Comparison of ENCODE assay signal across 8 mouse cellular contexts in the genomic region with DNA sequence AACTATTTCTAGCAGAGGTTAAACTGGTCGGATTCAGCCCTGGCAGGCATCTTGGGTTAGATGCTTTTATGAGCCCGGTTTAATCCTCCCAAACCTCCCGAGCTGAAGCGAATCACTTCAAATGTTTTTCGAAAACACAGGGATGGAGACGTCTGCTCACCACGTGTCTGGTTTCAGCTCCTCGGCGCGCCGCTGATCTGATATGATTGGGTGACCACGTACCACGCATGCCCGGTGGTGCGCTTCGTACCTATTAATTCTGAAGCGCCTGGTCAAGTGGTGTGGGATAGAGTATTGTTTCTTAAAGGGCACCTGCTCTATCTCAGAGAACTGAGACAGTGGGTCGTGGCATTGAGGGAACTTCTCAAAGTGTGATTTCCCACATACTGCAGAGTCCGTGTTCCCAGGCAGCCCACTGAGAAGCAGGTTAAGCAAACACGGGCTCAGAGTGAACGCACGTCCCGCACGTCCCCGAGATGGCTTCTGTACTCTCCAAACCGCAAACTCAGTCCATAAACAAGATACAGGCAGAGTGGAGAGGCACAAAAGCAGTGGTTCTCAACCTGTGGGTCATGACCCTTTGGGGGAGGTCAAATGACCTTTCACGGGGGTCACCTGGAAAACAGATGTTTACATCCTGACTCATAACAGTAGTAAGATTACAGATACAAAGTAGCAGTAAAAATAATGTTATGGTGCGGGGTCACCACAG. TPM values are rescaled to one million over a fixed set of nuclear protein-coding genes. Genes with fewer than 3 reads are reported as not detected.
DNase-seq lines count a peak whose midpoint lies in the region; TF ChIP-seq lines count a peak whose summit lies in the region.

No protein-coding gene starts in this region.

- no peaks in the 10 kb centered on the region for H3K27me3 ChIP-seq in limb, embryonic 10.5 days (ENCODE audit: low read depth, poor library complexity, severe bottlenecking)

- WGBS in limb, embryonic 10.5 days = 31% methylated on average over 28 of the region's 28 CpGs

- no peak overlapping the region for H3K4me3 ChIP-seq in embryonic fibroblast, embryonic 13.5 days (ENCODE audit: insufficient read depth, low read length)
- H3K4me3 ChIP-seq in limb, embryonic 10.5 days = peak overlapping the region; percentile 32

- peak overlapping the region; percentile 59; the same call in 1 of the 2 replicates for H3K27ac ChIP-seq in embryonic fibroblast, embryonic 13.5 days (ENCODE audit: insufficient read depth, low read length)
- peak overlapping the region; percentile 83 for H3K27ac ChIP-seq in limb, embryonic 10.5 days

- TF ChIP-seq CTCF in embryonic fibroblast, embryonic 13.5 days (IDR thresholded peaks at IDR 0.05; ENCODE audit: borderline replicate concordance, insufficient read depth, low read length) = no peak

- TF ChIP-seq POLR2A in embryonic fibroblast, embryonic 13.5 days (IDR thresholded peaks at IDR 0.05; ENCODE audit: low read depth, low read length) = no peak

- intact Hi-C loops in left cerebral cortex, postnatal 10 days (cut with DNase I) = no loop called here

- H3K4me1 ChIP-seq in embryonic fibroblast, embryonic 13.5 days (ENCODE audit: control insufficient read depth, insufficient read depth, low read length) = peaks cover 14% of the 10 kb centered on the region
- peaks cover 81% of the 10 kb centered on the region for H3K4me1 ChIP-seq in limb, embryonic 10.5 days

- no peaks in the 10 kb centered on the region for H3K9me3 ChIP-seq in limb, embryonic 10.5 days (replicated peaks)

- no peaks in the 10 kb centered on the region for H3K36me3 ChIP-seq in limb, embryonic 10.5 days

- peak; percentile 40 to 43 for DNase-seq in gastrocnemius, adult 8-10 months (ENCODE audit: low spot score in 2 of 2)
- no peak for DNase-seq in gastrocnemius, postnatal 10 days
- peak; percentile 93 for DNase-seq in A20 (ENCODE audit: low read depth, low spot score)
- DNase-seq in limb, embryonic 10.5 days (ENCODE audit: low spot score) = no peak
- no peak for DNase-seq in spleen, adult 18-20 months
- DNase-seq in left cerebral cortex, postnatal 10 days (ENCODE audit: extremely low spot score in 1 of 2, low spot score in 2 of 2) = no peak
- DNase-seq in spleen, postnatal 36 days (ENCODE audit: low spot score in 2 of 2) = no peak

RNA-seq across cellular contexts. Expression of gene Rassf3, which starts 40.4 kb away (rescaled TPM):
- 10 to 100 TPM; 23.3 to 43.2 (median 31.1) TPM for total RNA-seq in gastrocnemius, adult 8-10 months (2022)
- 10 to 100 TPM; 53.4 to 54.4 TPM for total RNA-seq in gastrocnemius, postnatal 10 days (2021)
- polyA plus RNA-seq in embryonic fibroblast, embryonic 13.5 days (2011; ENCODE audit: insufficient read length, low read depth, missing spikeins) = 18.0 and 20.5 TPM in 2 replicates
- polyA plus RNA-seq in limb, embryonic 10.5 days (2016; fragmentation: Nextera tagmentation; extraction: Ambion mirVana) = 18.0 and 21.1 TPM in 2 replicates
- 10 to 100 TPM; 24.5 to 31.1 TPM for total RNA-seq in left cerebral cortex, postnatal 10 days (2021)

Comparison
In these comparisons a context has a peak if more than half of its experiments do, and no peak if none do; other contexts are left out.
1. DNase-seq: peak in gastrocnemius, adult 8-10 months (2 of 2) and A20 (single experiment); none in gastrocnemius, postnatal 10 days (single experiment), limb, embryonic 10.5 days (single experiment), spleen, adult 18-20 months (0 of 2), left cerebral cortex, postnatal 10 days (0 of 2) and spleen, postnatal 36 days (0 of 2).